Mouse (Mus musculus) MEL (cell line): ENCODE measurements at regions not wholly inside any gene's neighbourhood (a gene's known extent, or its start where the extent isn't known, plus 50 kb on each side); places are given as distances from the start of the nearest gene placed in this dataset.

Experiments
- DNase-seq: peaks from one replicate; pipeline ENCODE4 v3.0.0; 2011; ENCODE audit warnings: low read depth, low spot score
- H3K27ac ChIP-seq: 2 replicates; pipeline ENCODE4 v1.5.1; 2012; ENCODE audit warnings: low read depth, mild to moderate bottlenecking, control low read depth, low read length, moderate library complexity; ENCODE audit not compliant: control insufficient read depth
- H3K27me3 ChIP-seq, 2 experiments: fragments of 150-350 bp in 1 of 2; sonication (generic) in 1 of 2; 2 replicates each; pipeline ENCODE4 v1.6.1; 2012; ENCODE audit warnings: low read length in 2 of 2, mild to moderate bottlenecking in 2 of 2, improper control_type of control experiment in 1 of 2, moderate library complexity in 1 of 2; ENCODE audit not compliant: insufficient read depth in 2 of 2, control insufficient read depth in 1 of 2
- H3K36me3 ChIP-seq, 2 experiments: 2 replicates each; pipeline ENCODE4 v1.6.1; 2012 to 2014; ENCODE audit warnings: low read length in 2 of 2, improper control_type of control experiment in 1 of 2, inconsistent platforms in 1 of 2, mild to moderate bottlenecking in 1 of 2; ENCODE audit not compliant: insufficient read depth in 2 of 2, control insufficient read depth in 1 of 2
- H3K4me1 ChIP-seq, 2 experiments: fragments of 150-350 bp in 1 of 2; sonication (generic) in 1 of 2; 2 replicates each; pipeline ENCODE4 v1.6.1; 2012; ENCODE audit warnings: low read length in 2 of 2, improper control_type of control experiment in 1 of 2, mild to moderate bottlenecking in 1 of 2; ENCODE audit not compliant: insufficient read depth in 2 of 2, control insufficient read depth in 1 of 2
- H3K4me3 ChIP-seq, 2 experiments: fragments of 150-350 bp in 1 of 2; sonication (generic) in 1 of 2; 2 replicates each; pipeline ENCODE4 v1.5.1; 2012; ENCODE audit warnings: low read depth in 2 of 2, low read length in 2 of 2, mild to moderate bottlenecking in 2 of 2, moderate library complexity in 2 of 2, control low read depth in 1 of 2, improper control_type of control experiment in 1 of 2; ENCODE audit not compliant: control insufficient read depth in 1 of 2, insufficient read depth in 1 of 2
- H3K79me2 ChIP-seq: 2 replicates; pipeline ENCODE4 v1.6.1; 2012; ENCODE audit warnings: mild to moderate bottlenecking, low read length, moderate library complexity; ENCODE audit not compliant: control insufficient read depth, poor library complexity, insufficient read depth
- H3K9ac ChIP-seq: 2 replicates; pipeline ENCODE4 v1.6.1; 2012; ENCODE audit warnings: low read depth, mild to moderate bottlenecking, control low read depth, low read length, moderate library complexity; ENCODE audit not compliant: control insufficient read depth, poor library complexity, severe bottlenecking
- H3K9me3 ChIP-seq: fragments of 150-350 bp; sonication (generic); replicated peaks from 2 replicates; pipeline ENCODE4 v1.6.1; 2012; ENCODE audit warnings: mild to moderate bottlenecking, low read length, improper control_type of control experiment, moderate library complexity; ENCODE audit not compliant: insufficient read depth
- BHLHE40 ChIP-seq: IDR thresholded peaks from 2 replicates; pipeline ENCODE4 v1.6.1; 2012; ENCODE audit warnings: low read depth, mild to moderate bottlenecking, inconsistent platforms, low read length, improper control_type of control experiment, borderline replicate concordance
- CHD1 ChIP-seq: IDR thresholded peaks from 2 replicates; pipeline ENCODE4 v1.6.1; 2012; ENCODE audit warnings: low read depth, mild to moderate bottlenecking, inconsistent platforms, low read length, improper control_type of control experiment
- EP300 ChIP-seq, 2 experiments: IDR thresholded peaks; 2 replicates each; pipeline ENCODE4 v1.6.1; 2011; ENCODE audit warnings: improper control_type of control experiment in 2 of 2, low read length in 2 of 2, low read depth in 1 of 2, mild to moderate bottlenecking in 1 of 2
- ETS1 ChIP-seq: IDR thresholded peaks from 2 replicates; pipeline ENCODE4 v1.6.1; 2012; ENCODE audit warnings: low read depth, mild to moderate bottlenecking, inconsistent platforms, low read length, improper control_type of control experiment, moderate library complexity
- GATA1 ChIP-seq: IDR thresholded peaks from 2 replicates; pipeline ENCODE4 v1.6.1; 2011; ENCODE audit warnings: low read depth, low read length, improper control_type of control experiment
- HCFC1 ChIP-seq: IDR thresholded peaks from 2 replicates; pipeline ENCODE4 v1.6.1; 2012; ENCODE audit warnings: low read depth, mild to moderate bottlenecking, inconsistent platforms, low read length, improper control_type of control experiment, moderate library complexity
- KAT2A ChIP-seq: conservative IDR thresholded peaks from 2 replicates; pipeline ENCODE4 v1.6.1; 2012; ENCODE audit warnings: low read depth, low read length, improper control_type of control experiment, inconsistent platforms
- MAX ChIP-seq: IDR thresholded peaks from 2 replicates; pipeline ENCODE4 v1.6.1; 2011; ENCODE audit warnings: low read length, improper control_type of control experiment
- MAZ ChIP-seq: IDR thresholded peaks from 2 replicates; pipeline ENCODE4 v1.6.1; 2012; ENCODE audit warnings: low read depth, mild to moderate bottlenecking, inconsistent platforms, low read length, improper control_type of control experiment
- MEF2A ChIP-seq: IDR thresholded peaks from 2 replicates; pipeline ENCODE4 v1.6.1; 2014; ENCODE audit warnings: low read depth, mild to moderate bottlenecking, inconsistent platforms, low read length, improper control_type of control experiment; ENCODE audit not compliant: poor library complexity, insufficient replicate concordance, severe bottlenecking; ENCODE audit errors: extremely low read depth
- MXI1 ChIP-seq: IDR thresholded peaks from 2 replicates; pipeline ENCODE4 v1.6.1; 2011; ENCODE audit warnings: mild to moderate bottlenecking, low read depth, low read length, improper control_type of control experiment
- MYC ChIP-seq: IDR thresholded peaks from 2 replicates; pipeline ENCODE4 v1.6.1; 2011; ENCODE audit warnings: low read depth, mild to moderate bottlenecking, low read length, improper control_type of control experiment, moderate library complexity
- NELFE ChIP-seq: IDR thresholded peaks from 2 replicates; pipeline ENCODE4 v1.6.1; 2011; ENCODE audit warnings: low read depth, low read length, improper control_type of control experiment
- POLR2AphosphoS2 ChIP-seq: IDR thresholded peaks from 2 replicates; pipeline ENCODE4 v1.6.1; 2011; ENCODE audit warnings: low read length, improper control_type of control experiment
- RCOR1 ChIP-seq: IDR thresholded peaks from 2 replicates; pipeline ENCODE4 v1.6.1; 2012; ENCODE audit warnings: low read depth, mild to moderate bottlenecking, inconsistent platforms, low read length, improper control_type of control experiment
- SIN3A ChIP-seq: IDR thresholded peaks from 2 replicates; pipeline ENCODE4 v1.6.1; 2012; ENCODE audit warnings: low read length, improper control_type of control experiment, inconsistent platforms
- SMC3 ChIP-seq: IDR thresholded peaks from 2 replicates; pipeline ENCODE4 v1.6.1; 2011; ENCODE audit warnings: low read depth, low read length, improper control_type of control experiment
- TCF12 ChIP-seq: IDR thresholded peaks from 2 replicates; pipeline ENCODE4 v1.6.1; 2014; ENCODE audit warnings: low read depth, mild to moderate bottlenecking, inconsistent platforms, low read length, improper control_type of control experiment, moderate library complexity
- UBTF ChIP-seq: IDR thresholded peaks from 2 replicates; pipeline ENCODE4 v1.6.1; 2012; ENCODE audit warnings: low read depth, mild to moderate bottlenecking, inconsistent platforms, low read length, improper control_type of control experiment, moderate library complexity, borderline replicate concordance; ENCODE audit not compliant: insufficient read depth
- USF2 ChIP-seq, 2 experiments: IDR thresholded peaks; 2 replicates each; pipeline ENCODE4 v1.6.1; 2011 to 2012; ENCODE audit warnings: improper control_type of control experiment in 2 of 2, low read length in 2 of 2, borderline replicate concordance in 1 of 2, inconsistent platforms in 1 of 2, low read depth in 1 of 2, mild to moderate bottlenecking in 1 of 2; ENCODE audit not compliant: insufficient read depth in 1 of 2
- ZKSCAN1 ChIP-seq: IDR thresholded peaks from 2 replicates; pipeline ENCODE4 v1.6.1; 2012; ENCODE audit warnings: low read depth, mild to moderate bottlenecking, inconsistent platforms, low read length, improper control_type of control experiment, moderate library complexity
- ZNF384 ChIP-seq: IDR thresholded peaks from 2 replicates; pipeline ENCODE4 v1.6.1; 2012; ENCODE audit warnings: low read depth, mild to moderate bottlenecking, inconsistent platforms, low read length, improper control_type of control experiment

DNA sequence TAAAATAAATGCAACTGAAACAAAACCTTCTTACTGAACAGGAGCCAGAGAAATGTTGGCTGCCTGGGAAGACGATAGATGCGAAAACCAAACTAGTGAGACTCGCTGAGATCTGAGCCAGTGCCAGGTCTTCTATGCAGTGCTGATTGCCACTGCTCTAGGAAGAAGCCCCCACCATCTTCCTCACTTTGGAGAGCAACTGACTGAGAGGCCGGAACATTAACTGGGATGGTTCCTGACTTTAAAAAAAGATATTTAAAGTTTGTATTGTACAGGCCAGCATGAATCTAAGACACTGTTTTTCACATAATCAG is 585.9 kb upstream of the Clint1 start:
- Histone ChIP-seq H3K79me2 (no peaks in the 10 kb centered on the region), H3K27ac (no peak overlapping the region), H3K36me3 (no peaks in the 10 kb centered on the region), H3K9me3 (no peaks in the 10 kb centered on the region), H3K4me3 (no peak overlapping the region), H3K9ac (no peak overlapping the region), H3K4me1 (no peaks in the 10 kb centered on the region), H3K27me3 (no peaks in the 10 kb centered on the region)
- TF ChIP-seq SIN3A (no peak), USF2 (IDR thresholded peaks at IDR 0.05; ENCODE audit: borderline replicate concordance in 1 of 2, insufficient read depth in 1 of 2, low read depth in 1 of 2, low read length in 2 of 2) (no peak)
- no peak for DNase-seq

DNA sequence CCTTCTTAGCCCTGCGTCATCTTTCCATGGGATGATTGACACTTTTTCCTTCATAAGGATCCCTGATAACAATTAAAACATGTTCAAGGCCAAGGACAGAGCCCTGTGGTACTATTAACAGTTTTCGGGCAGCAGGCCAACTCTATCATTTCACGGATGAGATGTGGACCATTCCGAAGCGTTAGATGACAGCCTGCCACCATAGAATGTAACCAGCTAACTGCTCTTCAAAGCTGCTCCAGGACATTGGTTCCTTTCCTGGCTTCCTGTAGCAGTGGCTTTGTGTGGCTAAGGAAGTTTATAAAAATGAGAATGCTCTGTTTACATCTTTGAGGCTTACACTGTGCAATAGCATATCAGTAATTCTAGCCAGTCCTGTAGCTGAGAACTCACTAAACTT is 582.6 kb upstream of the Clint1 start:
- H3K9ac ChIP-seq = no peak overlapping the region
- H3K9me3 ChIP-seq = no peaks in the 10 kb centered on the region; the same call in 1 of the 2 replicates
- no peaks in the 10 kb centered on the region for H3K27me3 ChIP-seq
- no peaks in the 10 kb centered on the region for H3K79me2 ChIP-seq
- no peaks in the 10 kb centered on the region for H3K36me3 ChIP-seq
- H3K4me3 ChIP-seq = no peak overlapping the region
- no peaks in the 10 kb centered on the region for H3K4me1 ChIP-seq
- H3K27ac ChIP-seq = no peak overlapping the region
- no peak for DNase-seq
- TF ChIP-seq ZNF384 = no peak
- TF ChIP-seq MEF2A = no peak
- TF ChIP-seq UBTF = no peak
- no peak for TF ChIP-seq MAX
- no peak for TF ChIP-seq RCOR1
- TF ChIP-seq MYC = no peak
- TF ChIP-seq ETS1 = no peak
- no peak for TF ChIP-seq GATA1

DNA sequence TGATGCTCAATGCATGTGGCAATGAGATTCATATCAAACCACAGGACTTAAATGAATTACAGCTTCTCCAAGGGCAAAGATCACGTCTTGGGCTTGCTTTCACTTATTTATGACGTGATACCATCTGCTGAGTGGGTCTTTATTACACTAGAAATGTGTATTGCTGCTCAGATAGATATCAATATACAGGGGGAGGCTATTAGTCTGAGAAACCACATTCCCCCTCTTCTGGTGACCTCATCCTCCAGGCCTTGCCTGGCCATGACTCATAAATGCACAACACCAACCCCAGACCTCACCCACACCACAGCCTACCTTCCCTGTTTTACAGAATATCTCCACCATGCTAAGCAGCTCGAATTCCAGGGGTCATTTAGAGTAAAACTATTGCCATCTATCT is 580.6 kb upstream of the Clint1 start:
- Histone ChIP-seq H3K27me3 (no peaks in the 10 kb centered on the region), H3K27ac (no peak overlapping the region), H3K36me3 (no peaks in the 10 kb centered on the region), H3K4me3 (no peak overlapping the region), H3K79me2 (no peaks in the 10 kb centered on the region), H3K9me3 (no peaks in the 10 kb centered on the region; the same call in 1 of the 2 replicates), H3K9ac (no peak overlapping the region), H3K4me1 (no peaks in the 10 kb centered on the region)
- no peak for TF ChIP-seq POLR2AphosphoS2
- TF ChIP-seq MXI1 = no peak
- TF ChIP-seq KAT2A = no peak
- TF ChIP-seq HCFC1 = no peak
- TF ChIP-seq CHD1 = no peak
- no peak for TF ChIP-seq NELFE
- no peak for TF ChIP-seq ZNF384
- no peak for TF ChIP-seq SMC3
- TF ChIP-seq MYC = no peak
- no peak for TF ChIP-seq MAZ
- TF ChIP-seq BHLHE40 = no peak
- TF ChIP-seq TCF12 = no peak
- TF ChIP-seq ZKSCAN1 = no peak
- TF ChIP-seq EP300 (IDR thresholded peaks at IDR 0.05; ENCODE audit: low read depth in 1 of 2, low read length in 2 of 2) = no peak
- no peak for TF ChIP-seq UBTF
- DNase-seq = no peak
